Mouse (Mus musculus) myocyte (in vitro differentiated cells): ENCODE data around the gene Sds.

Experiments
- MAX ChIP-seq: IDR thresholded peaks from one replicate; pipeline ENCODE4 v1.6.1; 2011; ENCODE audit warnings: low read depth, mild to moderate bottlenecking, control low read depth
- MYOD1 ChIP-seq, 3 experiments: IDR thresholded peaks; one replicate each; pipeline ENCODE4 v1.6.1; 2011; ENCODE audit warnings: control low read depth in 2 of 3, low read depth in 2 of 3, mild to moderate bottlenecking in 2 of 3, moderate library complexity in 1 of 3; ENCODE audit not compliant: insufficient read length in 2 of 3, control insufficient read depth in 1 of 3
- MYOG ChIP-seq, 3 experiments: IDR thresholded peaks; one replicate each; pipeline ENCODE4 v1.6.1; 2011; ENCODE audit warnings: control low read depth in 2 of 3, low read depth in 2 of 3, mild to moderate bottlenecking in 2 of 3; ENCODE audit not compliant: insufficient read length in 2 of 3, control insufficient read depth in 1 of 3, insufficient read depth in 1 of 3
- POLR2A ChIP-seq: IDR thresholded peaks from one replicate; pipeline ENCODE4 v1.6.1; 2011; ENCODE audit warnings: low read depth, mild to moderate bottlenecking, control low read depth, moderate library complexity; ENCODE audit not compliant: insufficient read length
- POLR2AphosphoS2 ChIP-seq: IDR thresholded peaks from one replicate; pipeline ENCODE4 v1.6.1; 2011; ENCODE audit warnings: low read depth, control low read depth; ENCODE audit not compliant: insufficient read length
- REST ChIP-seq: IDR thresholded peaks from one replicate; pipeline ENCODE4 v1.6.1; 2011; ENCODE audit warnings: mild to moderate bottlenecking, control low read depth, moderate library complexity; ENCODE audit not compliant: insufficient read depth, insufficient read length
- SRF ChIP-seq: IDR thresholded peaks from one replicate; pipeline ENCODE4 v1.6.1; 2011; ENCODE audit warnings: low read depth; ENCODE audit not compliant: control insufficient read depth, insufficient read length
- TCF12 ChIP-seq: IDR thresholded peaks from one replicate; pipeline ENCODE4 v1.6.1; 2011; ENCODE audit warnings: mild to moderate bottlenecking, control low read depth; ENCODE audit not compliant: poor library complexity, insufficient read depth, severe bottlenecking
- USF1 ChIP-seq: IDR thresholded peaks from one replicate; pipeline ENCODE4 v1.6.1; 2011; ENCODE audit warnings: low read depth, mild to moderate bottlenecking, control low read depth, moderate library complexity

GRCm38 (mm10) chr5:120473361-120473760 is 3.0 kb upstream of the Sds start:
- TF ChIP-seq MYOG (IDR thresholded peaks at IDR 0.05; ENCODE audit: control insufficient read depth in 1 of 3, insufficient read depth in 1 of 3, insufficient read length in 2 of 3, low read depth in 2 of 3) (no peak), POLR2A (no peak), TCF12 (no peak), MAX (no peak), MYOD1 (IDR thresholded peaks at IDR 0.05; ENCODE audit: control insufficient read depth in 1 of 3, insufficient read length in 2 of 3, low read depth in 2 of 3) (no peak), REST (no peak), USF1 (no peak), POLR2AphosphoS2 (no peak), SRF (no peak)
